Mouse (Mus musculus) right cerebral cortex, postnatal 25 days (tissue): ENCODE data around the gene Apobec4.
A peak's percentile ranks its signal among the peaks of the same experiment; 100 is the strongest.

Source experiments
- DNase-seq: peaks from one replicate; pipeline ENCODE4 v3.0.0; 2022

Gene Apobec4

DNA sequence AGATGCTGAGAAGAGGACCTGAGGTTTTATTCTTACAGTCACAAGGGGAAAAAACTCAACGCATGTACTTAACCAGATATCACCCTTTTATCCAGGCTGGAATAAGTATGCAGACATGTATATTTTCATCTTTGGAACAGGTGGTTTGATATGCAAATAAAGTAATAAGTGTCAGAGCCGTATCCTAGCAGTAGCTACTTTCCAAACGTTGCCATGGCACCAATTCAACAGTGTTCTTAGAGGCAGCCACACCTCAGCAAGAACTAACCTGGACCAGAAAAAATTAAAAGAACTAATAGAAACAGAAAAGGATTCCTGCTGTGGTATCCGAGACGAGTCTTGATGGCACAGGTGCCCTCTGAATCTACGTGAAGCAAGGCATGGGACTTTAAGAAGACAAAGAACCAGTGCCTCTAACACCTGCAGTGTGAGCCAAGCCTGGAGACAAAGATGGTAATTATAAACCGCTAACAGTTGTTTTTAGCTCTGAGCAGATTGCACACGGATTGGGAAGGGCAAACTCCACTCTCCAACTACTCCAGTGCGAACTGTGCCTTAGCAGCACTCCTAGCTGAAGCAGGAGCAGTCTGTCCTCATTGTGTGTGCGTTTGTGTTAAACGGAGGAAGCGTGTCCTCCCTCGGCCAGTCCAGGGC, at the start of gene Apobec4:
Apobec4 (plus strand) TSS at position 240 of the 654 bp plus-strand sequence.
- peak; percentile 43 for DNase-seq

DNA sequence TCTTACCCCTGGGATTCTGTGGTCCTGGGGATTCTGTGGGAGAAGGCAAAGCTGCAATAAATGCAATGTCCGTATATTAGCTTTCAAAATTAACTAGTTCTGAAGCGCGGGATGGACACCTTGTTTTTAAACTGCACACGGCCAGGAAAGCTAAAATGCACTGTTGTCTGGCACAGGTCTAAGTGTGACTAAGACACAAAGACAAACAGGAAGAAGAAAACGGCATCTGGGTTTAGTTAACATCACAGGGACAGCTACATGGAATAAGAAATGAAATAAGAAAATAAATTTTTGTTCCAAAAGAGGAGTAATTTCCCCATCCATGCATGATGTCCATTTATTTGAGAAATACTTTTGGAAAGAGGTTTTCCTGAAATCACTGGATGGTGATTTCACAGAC, 49.3 kb upstream of the Apobec4 start:
- DNase-seq: no peak

DNA sequence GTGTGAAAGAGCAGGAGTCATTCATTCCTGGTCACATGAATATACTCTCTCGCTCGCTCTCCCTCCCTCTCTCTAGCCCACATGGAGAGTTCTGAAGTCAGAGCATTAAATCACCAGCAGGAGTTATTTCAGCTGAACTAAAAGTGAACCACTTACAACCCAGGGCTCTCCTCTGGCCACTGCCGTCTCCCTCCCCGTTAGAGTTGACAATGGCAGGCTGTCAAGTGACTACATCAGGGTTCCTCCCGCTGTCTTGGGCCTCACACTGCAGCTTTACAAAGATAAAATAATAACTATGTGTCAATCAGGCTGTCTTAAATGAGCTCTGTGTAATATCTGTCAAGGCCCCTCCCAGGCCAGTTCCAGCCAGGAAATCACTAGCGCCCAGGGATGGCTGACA, 47.4 kb upstream of the Apobec4 start:
- DNase-seq: no peak

DNA sequence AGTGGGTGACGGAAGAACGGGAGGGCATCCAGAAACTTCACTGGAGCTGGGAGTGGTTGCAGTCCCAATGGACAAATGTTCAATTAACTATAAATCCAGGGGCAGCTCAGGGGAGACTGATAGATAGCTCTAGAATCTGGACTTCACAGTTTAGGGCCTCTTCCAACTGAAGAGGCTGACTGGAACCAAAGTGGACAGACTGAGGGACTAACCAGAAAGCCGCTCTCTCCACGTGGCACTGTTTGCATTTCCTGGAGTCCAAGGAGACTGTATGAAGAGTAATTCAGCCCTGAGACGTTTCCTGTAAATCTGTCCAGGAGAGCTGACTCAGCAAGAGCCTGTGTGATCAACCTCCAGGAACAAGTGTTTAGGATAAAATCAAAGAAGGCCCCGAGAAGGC, 46.4 kb upstream of the Apobec4 start:
- no peak for DNase-seq

DNA sequence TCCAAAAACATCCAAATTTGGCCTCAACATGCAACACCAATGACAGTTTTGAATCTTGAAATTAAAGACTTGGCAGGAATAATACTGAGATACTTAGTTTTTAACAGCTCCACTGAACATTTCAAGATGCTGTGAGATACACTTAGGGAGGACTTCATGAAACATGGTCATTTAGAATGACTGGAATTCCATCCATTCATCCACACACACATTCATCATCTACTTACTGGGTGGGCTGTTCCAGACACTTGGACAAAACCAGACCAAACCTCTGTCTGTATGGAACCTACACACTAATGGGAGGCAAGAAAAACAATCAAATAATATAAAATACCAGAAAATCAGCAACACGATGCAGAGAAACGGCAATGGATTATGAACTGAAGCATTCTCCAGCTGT, 42.8 kb upstream of the Apobec4 start:
- DNase-seq: no peak

DNA sequence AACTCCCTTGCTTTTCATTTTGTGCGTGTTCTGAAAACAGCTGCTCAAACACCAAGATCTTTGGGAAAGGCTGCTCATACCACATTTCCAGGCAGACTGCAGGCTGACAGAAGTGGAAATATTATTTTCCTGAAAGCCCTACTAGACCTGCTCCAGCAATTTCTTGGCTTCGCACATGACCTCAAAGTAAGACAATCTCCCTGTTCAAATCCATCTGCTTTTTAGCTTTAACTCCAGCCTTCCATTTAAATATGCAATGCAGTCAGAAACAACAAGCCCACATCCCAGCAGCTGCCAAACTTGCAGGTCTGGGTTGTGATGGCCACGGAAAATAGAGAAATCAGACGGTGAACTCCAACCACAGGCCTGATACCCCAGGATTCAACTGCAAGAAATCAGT, 39.3 kb upstream of the Apobec4 start:
- no peak for DNase-seq

DNA sequence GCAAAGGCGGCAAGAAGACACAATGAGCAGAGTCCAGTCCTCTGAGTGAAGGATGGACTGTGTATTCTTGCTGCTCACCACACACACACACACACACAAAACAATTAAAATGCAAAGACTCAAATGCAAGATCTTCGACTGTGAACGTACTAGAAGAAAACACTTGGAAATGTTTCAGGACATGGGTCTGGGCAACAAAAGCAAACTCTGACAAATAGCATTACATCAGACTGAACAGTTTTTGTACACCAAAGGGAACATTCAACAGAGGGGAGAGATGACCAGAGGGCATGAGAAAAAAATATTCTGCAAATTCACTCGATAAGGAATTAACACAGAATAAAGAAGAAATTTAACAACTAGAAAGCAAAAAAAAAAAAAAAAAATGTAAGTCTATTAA, 36.4 kb upstream of the Apobec4 start:
- DNase-seq: no peak

DNA sequence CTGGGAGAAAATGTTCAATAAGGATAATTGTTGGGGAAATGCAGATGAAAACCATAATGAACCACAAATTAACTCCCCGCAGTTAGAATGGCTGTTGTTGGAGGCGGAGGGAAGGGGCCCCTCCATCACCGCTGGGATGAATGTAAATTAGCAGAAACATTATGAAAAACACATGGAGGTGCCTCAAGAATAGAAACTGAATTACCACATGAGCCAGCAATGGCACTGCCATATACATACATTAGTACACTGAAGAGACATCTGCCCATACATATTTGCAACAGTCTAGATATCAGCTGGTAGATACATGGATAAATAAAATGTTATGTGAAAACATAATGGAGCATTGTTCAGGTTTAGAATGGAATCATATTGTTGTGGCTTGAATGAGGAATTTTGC, 35.9 kb upstream of the Apobec4 start:
- DNase-seq: no peak

DNA sequence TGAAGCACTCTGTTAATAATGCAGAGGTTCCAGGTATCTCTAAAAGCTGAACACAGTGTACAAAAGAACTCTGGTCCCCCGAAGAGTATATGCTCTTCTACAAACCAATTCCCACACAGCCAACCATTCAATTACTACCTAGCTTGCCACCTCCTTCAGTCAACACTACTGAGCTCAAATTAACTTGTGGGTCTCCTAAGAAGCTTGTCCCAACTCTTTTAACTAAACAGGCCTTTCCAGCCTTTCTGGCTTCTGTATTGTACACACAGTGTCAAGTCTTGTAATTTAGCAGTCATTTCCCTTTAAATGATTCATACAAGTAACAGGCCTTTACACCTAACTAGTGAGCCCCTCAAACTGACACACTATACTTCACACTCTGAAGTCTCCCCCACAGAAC, 33.0 kb upstream of the Apobec4 start:
- no peak for DNase-seq

DNA sequence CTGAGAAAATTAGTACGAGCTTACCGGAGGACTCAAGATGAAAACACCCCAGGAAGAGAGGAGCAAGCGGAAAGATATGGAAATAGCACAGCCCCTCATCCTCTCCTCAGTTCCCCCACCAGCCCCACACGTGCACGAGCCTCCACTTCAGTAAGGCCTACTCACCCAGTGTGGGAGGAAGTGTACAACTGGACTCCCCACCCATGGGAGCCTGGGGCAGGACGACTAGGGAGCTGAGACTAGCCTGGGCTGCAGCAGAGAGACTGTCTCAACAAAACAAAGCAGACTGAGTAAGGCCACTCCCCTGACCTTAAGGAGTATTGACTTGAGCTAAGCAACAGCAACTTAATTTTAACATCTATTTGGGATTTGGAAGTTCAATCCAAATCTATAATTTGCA, 32.2 kb upstream of the Apobec4 start:
- no peak for DNase-seq

DNA sequence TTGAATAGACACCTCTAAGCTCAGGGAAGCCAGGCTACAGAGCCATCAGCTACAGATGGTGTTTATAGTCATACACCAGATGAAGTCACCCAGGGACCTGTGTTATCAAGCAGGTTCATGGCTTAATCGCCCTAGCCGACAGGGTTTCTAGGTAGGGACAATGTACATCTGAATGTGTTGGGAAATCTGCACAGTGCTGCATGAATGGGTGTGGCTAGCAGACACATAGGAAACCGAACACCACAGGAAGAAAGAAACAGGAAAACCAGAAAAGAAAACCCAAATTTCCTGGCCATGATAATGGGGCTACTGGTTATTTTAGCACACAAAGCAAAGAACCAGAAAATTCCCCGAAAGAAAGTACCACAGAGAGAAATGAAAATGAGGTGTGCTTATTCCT, 29.4 kb upstream of the Apobec4 start:
- DNase-seq: no peak

DNA sequence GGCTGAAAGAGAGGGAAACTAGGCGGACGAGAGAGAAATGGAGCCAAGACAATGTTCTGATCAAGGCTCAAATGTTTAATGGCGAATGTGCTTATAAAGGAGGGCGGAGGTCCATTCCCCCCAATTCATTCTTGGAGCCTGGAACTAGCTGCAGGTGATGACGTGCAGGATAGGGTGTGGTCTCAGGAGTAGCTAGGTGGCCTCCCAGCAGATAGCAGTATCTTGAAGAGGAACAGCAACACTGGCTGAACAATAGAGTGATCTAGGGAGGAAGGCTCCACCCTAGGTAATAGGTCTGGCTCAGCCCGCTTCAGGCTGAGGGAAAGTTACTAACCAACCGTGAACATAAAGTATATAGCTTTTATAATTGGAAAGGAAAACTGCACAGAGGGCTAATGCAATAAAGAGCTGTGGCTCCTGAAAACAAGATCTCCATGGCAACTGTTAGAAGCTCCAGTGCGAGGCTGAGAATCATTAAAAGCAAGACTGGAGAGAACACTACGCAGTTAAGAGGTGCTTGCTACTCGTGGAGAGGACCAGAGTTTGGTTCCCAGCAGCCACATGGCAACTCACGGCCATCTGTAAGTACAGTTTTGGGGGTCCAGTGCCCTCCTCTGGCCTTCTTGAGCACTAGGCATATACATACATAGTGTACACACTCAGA, 28.7 kb upstream of the Apobec4 start:
- DNase-seq: no peak

DNA sequence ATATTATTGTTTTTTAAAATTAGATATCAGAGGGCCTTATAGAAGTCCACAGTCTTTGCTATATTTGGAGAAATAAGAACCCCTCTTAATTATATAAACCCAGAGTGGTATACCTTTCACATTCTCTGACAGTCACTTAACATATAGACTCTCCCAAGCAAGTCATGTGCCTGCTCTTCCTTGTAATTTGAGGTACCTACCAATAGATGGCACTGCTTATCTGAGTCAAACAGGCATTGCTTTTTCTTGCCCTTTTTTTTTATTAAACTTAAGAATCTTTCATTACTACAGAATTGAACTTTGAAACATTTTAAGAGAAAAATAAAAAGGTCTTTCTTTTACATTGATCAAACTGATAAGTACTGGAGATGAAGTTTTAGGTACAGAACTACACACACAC, 26.1 kb upstream of the Apobec4 start:
- DNase-seq: no peak

DNA sequence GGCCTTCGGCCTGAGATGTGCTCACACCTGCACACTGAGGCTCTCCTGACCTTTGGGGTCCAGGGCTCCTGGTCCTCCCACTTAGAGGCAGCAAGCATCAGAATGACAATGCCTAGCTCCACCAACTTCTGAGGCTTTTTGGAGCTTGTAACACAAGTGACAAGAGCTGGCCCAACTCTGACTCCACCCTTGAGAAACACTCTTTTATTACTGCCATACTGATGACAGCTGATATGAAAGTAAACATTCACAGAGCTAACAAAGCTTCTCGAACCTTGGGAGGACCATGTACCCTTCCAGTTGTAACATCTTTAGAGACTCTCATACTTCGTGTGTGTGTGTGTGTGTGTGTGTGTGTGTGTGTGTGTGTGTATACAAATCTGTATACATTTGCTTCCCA, 24.3 kb upstream of the Apobec4 start:
- DNase-seq: no peak

DNA sequence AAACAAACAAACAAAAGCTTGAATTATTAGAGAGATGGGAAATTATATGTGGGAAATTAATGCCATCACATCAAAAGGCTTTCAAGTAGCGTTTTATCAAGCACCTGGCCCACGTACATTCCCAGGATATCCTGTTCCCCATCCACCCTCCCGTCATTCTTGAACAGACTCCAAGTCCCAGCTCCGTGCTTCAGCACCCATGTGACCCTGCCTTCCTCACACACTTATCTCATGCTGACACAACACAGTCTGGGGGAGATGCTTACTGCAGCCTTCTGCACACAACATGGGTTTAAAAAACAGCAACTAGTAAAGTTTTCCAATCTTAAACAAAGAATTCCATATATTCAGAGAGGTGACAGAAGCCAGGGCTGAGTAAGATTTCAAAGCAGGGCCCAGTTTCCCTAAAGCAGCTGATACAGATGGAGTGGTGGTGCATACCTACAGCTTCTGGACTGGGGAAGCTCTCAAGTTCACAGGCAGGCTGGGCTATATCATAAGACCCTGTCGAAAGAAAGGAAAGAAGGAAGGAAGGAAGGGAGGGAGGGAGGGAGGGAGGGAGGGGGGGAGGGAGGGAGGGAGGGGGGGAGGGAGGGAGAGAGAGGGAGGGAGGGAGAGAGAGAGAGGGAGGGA, 22.6 kb upstream of the Apobec4 start:
- DNase-seq: no peak

DNA sequence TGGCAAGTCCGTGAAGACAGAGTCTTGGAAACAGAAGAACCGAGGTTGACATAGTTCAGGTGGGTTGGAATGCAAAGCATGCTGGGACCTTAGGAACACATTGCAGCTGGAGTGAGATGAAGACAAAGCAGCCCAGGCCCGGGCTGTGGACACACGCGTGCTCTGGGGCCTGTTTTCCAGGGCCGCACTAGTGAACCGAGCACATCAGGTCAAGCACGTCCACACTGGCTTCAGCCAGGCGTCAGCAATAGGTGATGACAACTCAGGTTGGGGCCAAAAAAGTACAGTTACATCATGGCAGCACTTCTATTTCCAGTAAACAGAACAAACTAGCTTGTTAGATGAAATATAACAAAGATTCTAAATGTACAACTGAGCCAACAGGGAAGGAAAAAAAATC, 11.6 kb upstream of the Apobec4 start:
- no peak for DNase-seq

DNA sequence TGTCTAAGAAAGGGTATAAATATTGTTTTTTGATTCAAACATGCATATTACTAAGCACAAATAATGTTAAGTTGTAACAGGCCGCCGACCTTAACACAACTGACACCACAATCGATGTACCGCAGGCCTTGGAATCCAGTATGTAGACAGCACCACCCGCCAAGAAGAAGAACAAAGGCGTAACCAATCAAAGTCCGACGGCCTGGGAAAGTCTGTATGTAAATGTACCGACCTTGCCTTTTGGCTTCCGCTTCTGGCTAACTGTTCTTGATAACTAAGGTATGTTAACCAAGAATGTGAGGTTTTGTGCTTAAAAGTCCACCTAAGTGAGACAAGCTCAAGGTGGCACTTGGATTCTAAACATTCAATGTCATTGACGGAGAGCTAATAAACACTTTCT, 11.0 kb upstream of the Apobec4 start:
- DNase-seq: no peak

DNA sequence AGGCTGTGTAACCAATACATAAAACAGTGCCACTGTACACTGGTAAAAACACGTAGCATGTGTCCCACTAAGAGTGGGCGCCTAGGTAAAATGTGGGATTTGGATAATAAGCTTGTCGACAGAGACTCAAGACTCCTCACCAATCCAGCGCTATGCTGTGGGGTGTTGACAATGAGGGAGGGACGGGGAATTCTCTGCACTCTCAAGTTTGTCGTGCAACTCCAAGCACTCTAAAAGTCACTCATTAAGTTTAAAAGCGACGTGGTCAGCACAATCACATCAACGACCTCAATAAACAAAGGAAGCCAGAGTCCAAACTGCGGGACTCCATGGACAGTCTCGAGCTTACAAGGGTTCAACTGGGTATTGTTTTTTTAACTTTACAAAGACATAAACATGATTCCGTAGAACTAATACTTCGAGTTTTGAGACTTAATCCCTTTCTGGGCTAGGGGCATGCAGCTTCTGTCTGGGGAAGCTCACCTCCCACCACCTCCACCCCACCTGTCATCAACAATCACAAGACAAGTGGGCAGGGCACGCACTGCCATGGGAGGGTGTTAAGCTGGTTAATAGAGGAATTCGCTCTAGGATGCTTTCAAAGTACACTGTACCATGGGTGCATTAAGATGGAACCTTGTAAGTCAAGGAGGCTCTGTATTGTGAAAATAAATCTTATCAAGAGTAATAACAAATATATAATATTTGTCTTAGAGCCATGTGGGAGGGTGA, 7.1 kb upstream of the Apobec4 start:
- no peak for DNase-seq

DNA sequence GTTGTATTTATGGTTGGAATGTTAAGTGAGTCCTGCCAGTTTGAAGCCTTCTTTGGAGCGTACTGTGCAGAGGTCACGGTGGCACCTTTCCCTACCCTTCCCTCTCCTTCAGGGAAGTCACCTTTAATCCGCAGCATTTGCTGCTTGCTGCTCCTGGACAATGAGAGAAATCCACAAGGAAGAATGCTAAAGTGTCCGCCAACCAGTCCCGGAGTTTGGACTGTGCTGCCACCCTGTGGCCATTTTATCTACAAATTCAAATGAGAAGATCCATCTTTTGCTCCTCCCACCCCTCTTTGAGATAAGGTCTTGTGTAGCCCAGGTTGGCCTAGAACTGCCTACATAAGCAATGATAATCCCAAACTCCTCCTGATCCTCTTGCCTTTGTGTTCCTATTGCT, 3.9 kb upstream of the Apobec4 start:
- DNase-seq: peak; percentile 75

DNA sequence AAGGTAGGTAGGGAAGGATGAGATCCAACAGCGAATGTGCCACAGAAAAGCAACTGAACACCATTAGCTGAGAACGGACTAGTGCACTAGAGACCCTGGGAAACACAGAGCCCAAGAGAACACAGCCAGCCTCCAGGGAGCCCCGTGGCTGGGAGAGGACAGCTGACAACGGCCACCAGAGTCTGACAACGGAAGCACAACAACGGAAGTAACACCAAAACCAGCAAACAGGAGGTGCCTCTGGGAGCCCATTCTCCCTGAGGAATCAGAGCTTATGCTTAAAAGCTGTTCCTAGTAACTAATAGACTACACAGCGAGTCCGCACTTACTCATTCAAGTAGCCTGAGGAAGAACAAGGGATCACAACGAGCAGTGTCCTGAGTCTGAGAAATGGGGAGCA, 1.1 kb upstream of the Apobec4 start:
- no peak for DNase-seq

DNA sequence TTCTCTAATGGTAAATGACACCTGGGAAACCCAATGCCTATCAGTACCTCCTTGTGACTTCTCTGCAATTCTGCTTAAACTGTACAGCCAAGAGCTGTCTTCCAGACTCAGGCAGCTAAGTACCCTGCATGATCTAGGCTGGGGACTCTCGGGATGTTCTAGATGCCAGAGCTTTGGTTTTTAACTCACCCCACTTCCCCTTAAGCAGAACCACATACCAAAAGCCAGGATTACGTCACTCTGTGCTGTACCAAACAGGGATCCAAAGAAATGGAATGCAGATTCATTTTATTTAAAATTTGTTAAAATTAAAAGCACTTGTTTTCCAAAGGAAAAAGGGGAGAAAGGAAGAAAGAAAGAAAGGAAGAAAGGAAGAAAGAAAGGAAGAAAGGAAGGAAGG, 11.4 kb downstream of the Apobec4 start:
- no peak for DNase-seq

DNA sequence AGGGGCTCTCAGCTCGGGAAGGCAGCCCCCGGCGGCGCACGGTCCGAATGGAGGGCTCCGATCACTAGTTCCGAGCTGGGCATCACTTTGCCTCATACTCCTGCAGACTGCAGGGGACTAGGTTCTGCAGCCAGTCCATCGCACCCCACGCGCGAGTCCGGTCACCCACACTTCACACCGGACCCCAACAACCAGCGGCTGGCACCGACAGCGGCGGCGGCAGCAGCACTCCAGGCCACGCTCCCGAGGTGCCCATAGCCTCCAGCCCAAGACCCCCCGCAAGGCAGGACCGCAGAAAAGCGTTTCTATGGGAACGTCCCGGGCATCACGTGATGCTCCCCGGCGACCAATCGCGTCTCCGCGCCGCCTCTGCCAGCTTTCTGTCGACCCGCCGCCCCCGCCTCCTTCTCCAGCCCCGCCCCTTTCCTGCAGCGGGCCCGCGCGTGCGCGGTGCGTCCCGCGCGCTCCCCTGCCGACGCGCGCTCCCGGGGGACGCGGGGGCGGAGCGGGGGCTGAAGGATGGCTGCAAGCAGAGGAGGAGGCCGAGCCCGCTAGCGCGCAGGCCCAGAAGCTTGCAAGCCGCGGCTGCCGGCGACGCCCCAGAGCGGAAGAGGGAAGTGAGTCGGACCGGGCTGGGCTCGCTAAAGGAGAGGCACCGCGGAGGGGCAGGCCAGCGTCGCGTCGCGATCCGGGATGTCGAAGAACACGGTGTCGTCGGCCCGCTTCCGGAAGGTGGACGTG, 15.9 kb downstream of the Apobec4 start, which contains the start of the genes Rgl1 and Arpc5:
Rgl1 (minus strand) TSS at position 320 of the 741 bp plus-strand sequence.
Arpc5 (plus strand) TSS at position 511 of the 741 bp plus-strand sequence.
- peak; percentile 98 for DNase-seq
